Mouse (Mus musculus) testis, adult 2 months (tissue): Measurements from ENCODE around the gene Zfp365. TPM values are rescaled to one million over a fixed set of nuclear protein-coding genes. Genes with fewer than 3 reads are reported as not detected.

Experiments used
- H3K27ac ChIP-seq: fragments of 200-500 bp; 2 replicates; pipeline ENCODE4 v1.5.1; 2012; ENCODE audit warnings: low read depth, low read length; ENCODE audit not compliant: control insufficient read depth, insufficient read depth
- H3K27me3 ChIP-seq: fragments of 200-500 bp; 2 replicates; pipeline ENCODE4 v1.6.1; 2012; ENCODE audit warnings: mild to moderate bottlenecking, low read length, moderate library complexity; ENCODE audit not compliant: control insufficient read depth, insufficient read depth
- H3K36me3 ChIP-seq: fragments of 200-500 bp; 2 replicates; pipeline ENCODE4 v1.6.1; 2012; ENCODE audit warnings: mild to moderate bottlenecking, low read length; ENCODE audit not compliant: control insufficient read depth, insufficient read depth
- H3K4me1 ChIP-seq: fragments of 200-500 bp; 2 replicates; pipeline ENCODE4 v1.6.1; 2012; ENCODE audit warnings: low read length; ENCODE audit not compliant: control insufficient read depth, insufficient read depth
- H3K4me3 ChIP-seq: fragments of 200-500 bp; 2 replicates; pipeline ENCODE4 v1.5.1; 2012; ENCODE audit warnings: low read depth, mild to moderate bottlenecking, low read length, moderate library complexity, mixed read lengths; ENCODE audit not compliant: control insufficient read depth
- CTCF ChIP-seq: fragments of 200-500 bp; IDR thresholded peaks from 2 replicates; pipeline ENCODE4 v1.5.1; 2012; ENCODE audit warnings: low read depth, mild to moderate bottlenecking, inconsistent platforms, low read length, moderate library complexity; ENCODE audit not compliant: control insufficient read depth, insufficient read depth, insufficient replicate concordance
- POLR2A ChIP-seq: fragments of 200-500 bp; IDR thresholded peaks from 2 replicates; pipeline ENCODE4 v1.6.1; 2012; ENCODE audit warnings: low read depth, mild to moderate bottlenecking, inconsistent platforms, low read length, moderate library complexity; ENCODE audit not compliant: control insufficient read depth
- polyA plus RNA-seq: library from polyadenylated mRNA; depleted of rRNA; stranded (reverse); fragments of >200 nt; gene quantifications from 2 replicates; pipeline ENCODE4 v1.2.3, GENCODE M21; 2012

The Zfp365 gene
- polyA plus RNA-seq, 1 experiment: 0.05 TPM

DNA sequence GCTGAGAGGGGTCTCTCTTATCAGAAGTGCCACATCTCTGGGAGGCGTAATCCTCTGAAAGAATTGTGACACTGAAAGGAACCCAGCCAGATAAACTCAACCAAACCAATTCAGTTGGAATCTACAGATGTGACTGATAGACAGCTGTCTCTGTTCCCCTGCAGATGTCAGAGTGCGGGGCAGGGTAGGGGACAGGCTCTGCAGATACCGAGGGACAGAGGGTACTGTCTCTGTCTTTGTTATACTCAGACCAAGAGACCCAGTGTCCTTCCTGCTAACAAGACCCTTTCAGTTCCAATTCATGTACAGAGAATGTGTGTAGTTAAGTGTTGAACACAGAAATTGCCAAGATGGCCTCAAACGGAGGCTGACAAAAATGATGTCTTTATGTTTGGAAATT is 6.4 kb downstream of the Zfp365 start:
- Histone ChIP-seq H3K4me3 (no peak overlapping the region), H3K27me3 (no peaks in the 10 kb centered on the region), H3K36me3 (no peaks in the 10 kb centered on the region), H3K4me1 (peaks cover 5% of the 10 kb centered on the region; the same call in 1 of the 2 replicates), H3K27ac (no peak overlapping the region)
- no peak for TF ChIP-seq CTCF
- TF ChIP-seq POLR2A: no peak

DNA sequence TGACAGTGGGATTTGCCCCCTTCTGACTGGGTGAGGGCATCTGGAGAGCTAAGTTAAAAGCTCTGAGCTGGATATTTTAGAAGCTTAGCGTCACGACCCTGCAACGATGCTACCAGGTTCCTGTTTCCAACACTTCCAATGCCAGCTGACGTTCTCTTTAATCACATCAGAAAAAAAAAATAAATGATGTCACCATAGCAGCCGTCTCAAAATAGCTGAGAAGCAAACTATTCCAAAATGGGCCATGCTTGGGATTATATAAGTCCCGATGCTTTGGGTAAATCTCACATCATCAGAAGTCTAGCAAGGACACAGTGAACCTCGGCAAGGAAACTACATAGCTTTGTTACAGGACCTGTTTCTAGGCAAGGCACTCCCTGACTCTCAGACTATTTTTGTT is 9.1 kb downstream of the Zfp365 start:
- no peak for TF ChIP-seq CTCF
- no peak for TF ChIP-seq POLR2A
- Histone ChIP-seq H3K36me3 (no peaks in the 10 kb centered on the region), H3K27me3 (no peaks in the 10 kb centered on the region), H3K27ac (no peak overlapping the region), H3K4me3 (no peak overlapping the region), H3K4me1 (no peaks in the 10 kb centered on the region)

DNA sequence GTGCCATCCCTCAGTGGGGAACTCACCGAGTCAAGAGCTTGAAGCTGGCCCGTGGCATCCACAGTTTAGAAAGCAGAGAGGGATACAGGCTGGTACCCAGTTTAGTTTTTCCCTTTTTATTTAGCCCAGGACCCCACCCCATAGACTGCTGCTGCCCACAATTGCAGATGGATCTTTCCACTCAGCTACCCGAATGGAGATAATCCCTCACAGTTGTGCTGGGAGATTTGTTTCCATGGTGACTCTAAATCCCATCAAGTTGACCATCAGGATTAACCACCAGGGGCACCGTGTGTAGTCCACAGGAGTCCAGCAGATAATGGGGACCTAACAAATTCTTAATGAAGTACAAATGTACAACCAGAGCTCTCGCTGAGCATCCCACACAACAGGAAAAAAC is 11.3 kb downstream of the Zfp365 start:
- Histone ChIP-seq H3K4me1 (no peaks in the 10 kb centered on the region), H3K27me3 (no peaks in the 10 kb centered on the region), H3K36me3 (no peaks in the 10 kb centered on the region)

DNA sequence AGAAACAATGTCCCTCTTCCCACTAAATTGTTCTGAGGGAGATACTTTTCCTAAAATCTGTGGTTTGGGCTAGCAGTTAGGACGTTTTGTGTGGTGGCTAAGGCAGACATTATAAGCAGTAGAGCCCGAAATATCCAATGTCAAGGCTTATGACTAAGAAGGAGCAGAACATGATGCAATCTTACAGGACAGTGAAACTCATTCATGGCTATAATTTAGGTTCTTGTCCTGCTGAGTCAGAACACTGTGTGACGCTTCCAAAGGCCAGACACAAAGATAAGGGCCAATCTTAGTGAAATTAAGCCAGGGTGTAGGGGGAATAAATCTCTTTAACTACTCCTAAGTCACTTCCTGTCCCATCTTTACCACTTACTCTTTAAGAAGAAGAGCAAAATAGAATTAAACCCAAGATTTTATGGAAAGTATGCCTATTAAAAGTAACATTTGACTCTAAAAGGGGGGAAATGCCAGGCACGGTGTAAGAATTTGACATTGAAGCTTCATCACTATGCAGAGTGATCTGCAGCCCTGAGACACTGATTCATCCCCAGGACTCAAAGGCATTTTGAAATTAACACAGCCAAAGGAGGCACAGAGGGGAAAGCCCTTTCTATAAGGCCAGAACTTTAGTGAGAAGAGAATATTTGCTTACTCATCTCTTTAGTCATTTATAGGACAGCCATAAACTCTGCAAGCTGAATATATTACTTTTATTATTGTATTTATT is 13.3 kb downstream of the Zfp365 start:
- no peak overlapping the region for H3K27ac ChIP-seq
- H3K4me3 ChIP-seq: no peak overlapping the region
- H3K36me3 ChIP-seq: no peaks in the 10 kb centered on the region
- no peaks in the 10 kb centered on the region for H3K4me1 ChIP-seq
- TF ChIP-seq CTCF: no peak
- TF ChIP-seq POLR2A: no peak
- no peaks in the 10 kb centered on the region for H3K27me3 ChIP-seq

More for the DNA sequence above, 11.3 kb downstream of the Zfp365 start:
- TF ChIP-seq POLR2A (no peak), CTCF (no peak)
- no peak overlapping the region for H3K27ac ChIP-seq
- no peak overlapping the region for H3K4me3 ChIP-seq

DNA sequence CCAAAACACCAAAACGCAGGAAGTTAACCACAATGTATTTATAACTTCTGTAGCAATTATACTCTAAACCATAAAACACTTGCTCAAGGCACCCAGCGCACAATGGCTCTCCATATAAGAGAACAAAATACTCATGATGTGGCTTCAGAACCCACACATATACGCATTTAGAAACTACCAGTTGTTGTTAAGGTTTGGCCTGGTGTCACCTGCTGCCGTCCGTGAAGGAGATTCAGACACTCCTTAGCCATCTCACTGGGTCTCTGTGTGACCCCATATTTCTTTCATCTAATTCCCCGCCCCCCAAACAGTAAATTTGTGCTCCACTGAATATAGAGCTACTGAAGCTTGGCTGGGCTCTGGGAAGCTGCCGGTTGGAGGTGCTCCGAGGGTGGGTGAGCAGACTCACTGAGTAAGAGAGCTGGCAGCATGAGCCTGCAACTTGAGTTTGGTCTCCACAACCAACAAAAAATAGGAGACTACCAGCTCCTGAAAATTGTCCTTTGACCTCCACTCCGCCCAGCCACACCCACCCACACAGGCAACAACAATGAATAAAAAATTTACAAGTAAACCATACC is 14.0 kb downstream of the Zfp365 start:
- Histone ChIP-seq H3K4me3 (no peak overlapping the region), H3K4me1 (no peaks in the 10 kb centered on the region), H3K27me3 (no peaks in the 10 kb centered on the region), H3K27ac (no peak overlapping the region), H3K36me3 (no peaks in the 10 kb centered on the region)
- TF ChIP-seq POLR2A (no peak), CTCF (no peak)

DNA sequence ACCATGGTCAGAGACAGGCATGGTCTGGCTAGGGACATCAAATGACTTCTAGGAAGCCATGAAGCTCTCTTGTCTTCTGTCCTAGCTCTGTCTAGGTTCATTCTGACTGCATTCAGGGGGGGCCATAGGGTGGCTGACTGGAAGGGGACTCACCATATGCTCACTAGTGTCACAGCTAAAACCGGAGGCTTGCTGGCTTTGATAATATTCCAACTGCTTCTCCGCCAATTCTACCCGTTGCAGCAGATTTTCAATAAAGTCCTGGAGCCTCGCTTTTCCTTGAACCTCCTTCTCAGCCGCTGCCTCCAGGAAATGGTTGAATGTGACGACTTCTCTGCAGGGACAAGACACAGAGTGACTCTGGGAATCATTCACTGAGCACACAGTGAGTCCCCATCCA is 15.2 kb downstream of the Zfp365 start:
- Histone ChIP-seq H3K36me3 (no peaks in the 10 kb centered on the region), H3K27ac (no peak overlapping the region), H3K4me3 (no peak overlapping the region), H3K4me1 (no peaks in the 10 kb centered on the region), H3K27me3 (no peaks in the 10 kb centered on the region)
- TF ChIP-seq POLR2A: no peak

DNA sequence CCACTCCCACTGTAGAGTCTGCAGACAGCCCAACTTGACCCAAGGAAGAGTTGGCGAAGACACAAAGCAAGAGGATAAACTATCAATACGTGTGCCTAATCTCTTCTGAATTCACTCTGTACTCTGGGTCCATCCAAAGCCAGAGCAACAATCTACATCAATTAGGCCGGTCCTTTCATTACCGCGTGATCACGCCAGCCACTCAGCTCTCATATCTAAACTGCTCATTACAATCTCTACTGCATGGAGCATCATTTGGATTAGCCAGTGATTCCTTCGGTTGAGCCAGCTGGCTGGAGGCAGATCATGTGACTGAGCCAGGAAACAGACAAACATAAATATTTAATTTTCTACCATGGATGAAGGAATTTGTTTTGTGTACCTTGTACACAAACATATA is 17.8 kb downstream of the Zfp365 start:
- Histone ChIP-seq H3K36me3 (no peaks in the 10 kb centered on the region), H3K4me3 (no peak overlapping the region), H3K27me3 (no peaks in the 10 kb centered on the region), H3K27ac (no peak overlapping the region), H3K4me1 (no peaks in the 10 kb centered on the region)
- TF ChIP-seq POLR2A (no peak), CTCF (no peak)

DNA sequence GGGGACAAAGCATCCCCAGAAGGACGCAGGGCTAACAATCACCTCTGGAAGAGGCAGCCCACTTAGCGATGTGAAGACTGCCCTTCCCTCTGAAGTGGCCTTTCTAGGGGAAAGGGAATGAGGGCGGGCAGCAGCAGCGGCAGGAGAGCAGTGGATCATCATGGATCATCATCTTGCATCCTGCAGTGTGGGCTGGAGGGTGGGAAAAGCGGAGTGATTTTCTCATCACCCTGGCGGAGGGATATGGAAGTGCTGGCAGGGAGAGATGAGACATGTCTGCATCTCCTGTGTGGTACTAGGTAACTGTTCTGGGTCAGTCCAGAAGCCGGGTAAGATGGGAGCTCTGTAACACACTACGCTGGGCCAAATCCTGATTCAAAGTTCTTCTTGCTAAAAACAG is 18.4 kb downstream of the Zfp365 start:
- TF ChIP-seq POLR2A: no peak
- no peak for TF ChIP-seq CTCF
- Histone ChIP-seq H3K27ac (no peak overlapping the region), H3K27me3 (no peaks in the 10 kb centered on the region), H3K4me3 (no peak overlapping the region), H3K4me1 (no peaks in the 10 kb centered on the region), H3K36me3 (no peaks in the 10 kb centered on the region)
